20 mouse cellular contexts compared by ENCODE assay signal in genomic region chr4:32884599-32884998, GRCm38 (mm10).
DNase-seq lines count a peak whose midpoint lies in the region; ATAC-seq and TF ChIP-seq lines count a peak whose summit lies in the region.
"Had no signal": no experiment of that assay in that cellular context is flagged by ENCODE, and none has a peak within 500 bp of the region (broad histone marks: within the 10 kb centered on the region; RNA-seq: fewer than 3 reads in every experiment).

No protein-coding gene starts in this region.

- ATAC-seq in midbrain, embryonic 14.5 days (ENCODE audit: low FRiP score, low TSS enrichment), result no peak
- no peak for ATAC-seq in midbrain, embryonic 13.5 days
- ATAC-seq in hindbrain, embryonic 16.5 days, result peak; percentile 35; the same call in 1 of the 2 replicates
- ATAC-seq in neural tube, embryonic 15.5 days (ENCODE audit: low FRiP score), result peak; percentile 34; the same call in 1 of the 2 replicates
- ATAC-seq: forebrain, embryonic 16.5 days; inflammation-experienced regulatory T-cells, adult 6 months had no signal

- intact Hi-C loops in gastrocnemius, postnatal 14 days (cut with DNase I; ENCODE audit: low total_unique reads), result no loop called here

- no peaks in the 10 kb centered on the region for H3K4me1 ChIP-seq in midbrain, embryonic 14.5 days (ENCODE audit: control insufficient read depth, insufficient read depth, low read length)
- H3K4me1 ChIP-seq in midbrain, embryonic 13.5 days (replicated peaks), result peaks cover 10% of the 10 kb centered on the region
- H3K4me1 ChIP-seq in hindbrain, embryonic 16.5 days (ENCODE audit: control insufficient read depth, insufficient read depth, low read depth, low read length), result no peaks in the 10 kb centered on the region
- H3K4me1 ChIP-seq in neural tube, embryonic 15.5 days, result peaks cover 8% of the 10 kb centered on the region; the same call in 1 of the 2 replicates

- H3K9ac ChIP-seq in midbrain, embryonic 14.5 days (replicated peaks; ENCODE audit: low read length), result no peak overlapping the region
- no peak overlapping the region for H3K9ac ChIP-seq in midbrain, embryonic 13.5 days (replicated peaks)
- H3K9ac ChIP-seq in hindbrain, embryonic 16.5 days (ENCODE audit: low read depth, low read length), result no peak overlapping the region
- H3K9ac ChIP-seq in neural tube, embryonic 15.5 days (replicated peaks), result no peak overlapping the region
- H3K9ac ChIP-seq: embryonic facial prominence, embryonic 12.5 days; heart, embryonic 15.5 days had no signal

- no peaks in the 10 kb centered on the region for H3K27me3 ChIP-seq in midbrain, embryonic 14.5 days (ENCODE audit: control insufficient read depth, insufficient read depth, low read length)
- H3K27me3 ChIP-seq in midbrain, embryonic 13.5 days, result no peaks in the 10 kb centered on the region
- 0 out of 2 replicates have a peak, but pooled peaks cover 2% of the 10 kb centered on the region for H3K27me3 ChIP-seq in hindbrain, embryonic 16.5 days (replicated peaks; ENCODE audit: control insufficient read depth, insufficient read depth, low read length)
- H3K27me3 ChIP-seq in neural tube, embryonic 15.5 days (replicated peaks), result 0 out of 2 replicates have a peak, but pooled peaks cover 4% of the 10 kb centered on the region
- H3K27me3 ChIP-seq: embryonic facial prominence, embryonic 12.5 days had no signal

- H3K4me3 ChIP-seq in midbrain, embryonic 14.5 days (replicated peaks; ENCODE audit: low read depth, low read length), result no peak overlapping the region
- no peak overlapping the region for H3K4me3 ChIP-seq in midbrain, embryonic 13.5 days (replicated peaks)
- H3K4me3 ChIP-seq in hindbrain, embryonic 16.5 days (ENCODE audit: low read length), result no peak overlapping the region
- H3K4me3 ChIP-seq in neural tube, embryonic 15.5 days (replicated peaks), result no peak overlapping the region
- H3K4me3 ChIP-seq: embryonic facial prominence, embryonic 12.5 days; heart, adult 2 months; heart, embryonic 15.5 days had no signal

- WGBS in midbrain, embryonic 14.5 days, result 47% methylated on average over 9 of the region's 9 CpGs
- WGBS in midbrain, embryonic 13.5 days, result 48% methylated on average over 9 of the region's 9 CpGs
- WGBS in hindbrain, embryonic 16.5 days, result 23% methylated on average over 9 of the region's 9 CpGs
- 17% methylated on average over 9 of the region's 9 CpGs for WGBS in neural tube, embryonic 15.5 days

- TF ChIP-seq CTCF in brain, embryonic 14.5 days (IDR thresholded peaks at IDR 0.05; ENCODE audit: borderline replicate concordance, extremely low read depth, insufficient read depth, insufficient read length), result no peak

- H3K36me3 ChIP-seq in midbrain, embryonic 14.5 days (ENCODE audit: control insufficient read depth, insufficient read depth, low read length), result no peaks in the 10 kb centered on the region
- H3K36me3 ChIP-seq in midbrain, embryonic 13.5 days, result peaks cover 7% of the 10 kb centered on the region
- no peaks in the 10 kb centered on the region for H3K36me3 ChIP-seq in hindbrain, embryonic 16.5 days (ENCODE audit: control insufficient read depth, insufficient read depth, low read length)
- no peaks in the 10 kb centered on the region for H3K36me3 ChIP-seq in neural tube, embryonic 15.5 days
- H3K36me3 ChIP-seq: embryonic facial prominence, embryonic 12.5 days; heart, embryonic 15.5 days had no signal

- no peak overlapping the region for H3K27ac ChIP-seq in midbrain, embryonic 14.5 days (replicated peaks; ENCODE audit: low read depth, low read length)
- H3K27ac ChIP-seq in midbrain, embryonic 13.5 days, result no peak overlapping the region
- no peak overlapping the region for H3K27ac ChIP-seq in hindbrain, embryonic 16.5 days (ENCODE audit: low read depth, low read length)
- H3K27ac ChIP-seq in neural tube, embryonic 15.5 days (replicated peaks), result no peak overlapping the region
- H3K27ac ChIP-seq: embryonic facial prominence, embryonic 12.5 days; heart, adult 2 months; heart, embryonic 15.5 days had no signal

- TF ChIP-seq POLR2A in brain, embryonic 14.5 days (IDR thresholded peaks at IDR 0.05; ENCODE audit: borderline replicate concordance, extremely low read depth, insufficient read depth, insufficient read length, poor library complexity, severe bottlenecking), result no peak

- no peaks in the 10 kb centered on the region for H3K9me3 ChIP-seq in midbrain, embryonic 14.5 days (ENCODE audit: control insufficient read depth, low read length)
- no peaks in the 10 kb centered on the region for H3K9me3 ChIP-seq in midbrain, embryonic 13.5 days
- H3K9me3 ChIP-seq in hindbrain, embryonic 16.5 days (ENCODE audit: control insufficient read depth, low read length), result no peaks in the 10 kb centered on the region
- no peaks in the 10 kb centered on the region for H3K9me3 ChIP-seq in neural tube, embryonic 15.5 days (replicated peaks)
- H3K9me3 ChIP-seq: embryonic facial prominence, embryonic 12.5 days; heart, embryonic 15.5 days had no signal

- peak; percentile 57 for DNase-seq in midbrain, embryonic 14.5 days
- peak; percentile 70 for DNase-seq in brain, embryonic 14.5 days (ENCODE audit: low read depth)
- DNase-seq in lung, postnatal 25 days (ENCODE audit: low spot score), result no peak
- DNase-seq in gastrocnemius, postnatal 14 days, result no peak
- no peak for DNase-seq in layer of hippocampus, adult 18-20 months (ENCODE audit: low spot score in 2 of 2)
- DNase-seq: adrenal gland, postnatal 25 days; cerebellum, adult 11 months; cerebellum, adult 8-10 months; cerebellum, postnatal 14 days; gastrocnemius, postnatal 10 days; heart, adult 2 months; heart, postnatal 14 days had no signal

- H3K4me2 ChIP-seq in midbrain, embryonic 14.5 days (ENCODE audit: low read length), result no peak overlapping the region
- H3K4me2 ChIP-seq in midbrain, embryonic 13.5 days (replicated peaks), result no peak overlapping the region
- no peak overlapping the region for H3K4me2 ChIP-seq in hindbrain, embryonic 16.5 days (ENCODE audit: low read length)
- no peak overlapping the region for H3K4me2 ChIP-seq in neural tube, embryonic 15.5 days
- H3K4me2 ChIP-seq: embryonic facial prominence, embryonic 12.5 days; heart, embryonic 11.5 days; heart, embryonic 15.5 days had no signal

Comparison
In these comparisons a context has a peak if more than half of its experiments do, and no peak if none do; other contexts are left out.
1. ATAC-seq: peak in hindbrain, embryonic 16.5 days (single experiment) and neural tube, embryonic 15.5 days (single experiment); none in midbrain, embryonic 14.5 days (single experiment) and midbrain, embryonic 13.5 days (single experiment).
2. DNase-seq: peak in midbrain, embryonic 14.5 days (single experiment) and brain, embryonic 14.5 days (single experiment); none in lung, postnatal 25 days (single experiment), gastrocnemius, postnatal 14 days (single experiment) and layer of hippocampus, adult 18-20 months (0 of 2).